Mouse (Mus musculus) CD8-positive naive resting alpha-beta T cell, adult 57 days (primary cell): ENCODE measurements around the gene Sdf2l1. TPM values are rescaled to one million over a fixed set of nuclear protein-coding genes. Genes with fewer than 3 reads are reported as not detected.

Experiments used
- total RNA-seq: library from RNA; stranded (reverse); gene quantifications from one replicate; pipeline ENCODE4 v1.2.4, GENCODE M21; 2023

Gene Sdf2l1
- 14.4 TPM for total RNA-seq

GRCm38 (mm10) chr16:17132089-17132905 is at the start of gene Sdf2l1:
Sdf2l1 (minus strand) TSS chr16:17132383.

GRCm38 (mm10) chr16:17146772-17147235 is 14.6 kb upstream of the Sdf2l1 start, which contains the start of gene Ccdc116:
Ccdc116 (minus strand) TSS chr16:17147229.

GRCm38 (mm10) chr16:17144339-17144738 is 12.2 kb upstream of the Sdf2l1 start, which contains the start of gene Ydjc:
Ydjc (plus strand) TSS chr16:17144621.

GRCm38 (mm10) chr16:17124871-17125520 is 7.2 kb downstream of the Sdf2l1 start, which contains the start of gene 2610318N02Rik:
2610318N02Rik (minus strand) TSS chr16:17125167.

GRCm38 (mm10) chr16:17110771-17111743 is 21.1 kb downstream of the Sdf2l1 start, which contains the start of gene Ppil2:
Ppil2 (minus strand) TSS chr16:17111257.

Other genes starting within 250 kb of the Sdf2l1 start
- gene Ppm1f, start 235.9 kb downstream of the Sdf2l1 start, total RNA-seq: 25.4 TPM
- 163 TPM for gene Mapk1, start 149.0 kb downstream of the Sdf2l1 start, total RNA-seq
- 1.4 TPM for gene Ypel1, start 62.7 kb downstream of the Sdf2l1 start, total RNA-seq
- 125 TPM for gene Ppil2, start 21.1 kb downstream of the Sdf2l1 start, total RNA-seq
- 6.1 TPM for gene 2610318N02Rik, start 7.2 kb downstream of the Sdf2l1 start, total RNA-seq
- 5.9 TPM for gene Ydjc, start 12.2 kb upstream of the Sdf2l1 start, total RNA-seq
- 0.89 TPM for gene Ccdc116, start 14.8 kb upstream of the Sdf2l1 start, total RNA-seq
- gene Ube2l3, start 70.3 kb upstream of the Sdf2l1 start, total RNA-seq: 95.6 TPM
- 0.37 TPM for gene Rimbp3, start 76.2 kb upstream of the Sdf2l1 start, total RNA-seq
- 5.5 TPM for gene Hic2, start 101.2 kb upstream of the Sdf2l1 start, total RNA-seq
- gene Tmem191c, start 143.7 kb upstream of the Sdf2l1 start, total RNA-seq: 26.1 TPM
- not detected for gene Serpind1, start 199.0 kb upstream of the Sdf2l1 start, total RNA-seq